Mouse (Mus musculus) testis, postnatal 10 days (tissue): Measurements from ENCODE around the gene Hnf1a.

Experiments
- DNase-seq: peaks from one replicate; pipeline ENCODE4 v3.0.0; 2021; ENCODE audit warnings: low spot score

The Hnf1a gene

GRCm38 (mm10) chr5:114979250-114980121 lies 8.6 kb upstream of the Hnf1a start:
- peak; percentile 75 for DNase-seq

GRCm38 (mm10) chr5:114978888-114979249 lies 8.0 kb upstream of the Hnf1a start:
- DNase-seq, result no peak

- peak; percentile 58 for DNase-seq
Measured at GRCm38 (mm10) chr5:114978473-114978872, 7.6 kb upstream of the Hnf1a start.

- DNase-seq, result no peak
Measured at GRCm38 (mm10) chr5:114976935-114977334, 6.0 kb upstream of the Hnf1a start.

GRCm38 (mm10) chr5:114973131-114973530 lies 2.2 kb upstream of the Hnf1a start:
- DNase-seq, result no peak

DNA sequence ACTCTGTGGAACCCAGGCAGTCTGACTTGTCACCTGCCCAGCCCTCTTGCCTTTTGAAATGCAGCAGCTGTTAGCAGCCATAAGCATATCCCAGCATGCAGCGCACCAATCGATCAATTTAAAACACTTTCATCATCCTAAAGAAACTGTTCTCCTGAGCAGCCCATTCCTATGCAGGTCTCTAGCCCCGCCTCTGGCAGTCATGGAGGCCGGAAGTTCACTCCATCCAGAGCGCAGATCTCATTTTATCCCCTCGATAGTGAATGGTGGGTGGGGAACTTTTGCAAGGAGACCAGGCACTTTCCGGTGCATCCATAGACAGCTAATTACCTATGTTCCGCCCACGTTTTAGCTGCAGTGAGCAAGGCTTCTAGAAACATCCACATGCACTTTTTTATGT lies 1.3 kb upstream of the Hnf1a start:
- no peak for DNase-seq

- no peak for DNase-seq
Measured at GRCm38 (mm10) chr5:114969609-114970215, 1.2 kb downstream of the Hnf1a start.

- DNase-seq, result no peak
Measured at GRCm38 (mm10) chr5:114969064-114969463, 1.8 kb downstream of the Hnf1a start.

DNA sequence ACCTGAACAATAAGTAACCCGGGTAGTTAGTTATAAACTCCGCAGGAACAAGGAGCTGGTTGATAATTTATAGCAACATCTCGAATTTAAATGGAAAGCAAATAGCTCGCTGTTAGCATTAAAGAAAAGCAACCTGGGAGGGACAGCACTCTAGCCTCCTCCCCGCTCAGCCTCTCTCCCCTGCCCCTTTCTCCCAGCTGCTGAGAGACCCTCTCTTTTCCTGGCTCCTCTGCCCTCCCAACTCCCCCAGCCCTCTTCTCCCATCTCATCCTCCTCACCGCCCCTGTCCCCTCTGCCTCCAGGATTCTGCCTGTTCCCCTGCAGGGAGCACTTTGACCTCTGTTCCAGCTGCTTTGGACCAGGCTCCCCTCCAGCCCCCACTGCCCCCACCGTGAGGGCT lies 2.2 kb downstream of the Hnf1a start:
- DNase-seq, result no peak

GRCm38 (mm10) chr5:114967523-114968268 lies 3.2 kb downstream of the Hnf1a start:
- no peak for DNase-seq

- no peak for DNase-seq
Measured at GRCm38 (mm10) chr5:114964967-114965898, 5.7 kb downstream of the Hnf1a start.

GRCm38 (mm10) chr5:114964315-114964966 lies 6.5 kb downstream of the Hnf1a start:
- DNase-seq, result no peak

- DNase-seq, result no peak
Measured at GRCm38 (mm10) chr5:114961590-114962360, 9.1 kb downstream of the Hnf1a start.

DNA sequence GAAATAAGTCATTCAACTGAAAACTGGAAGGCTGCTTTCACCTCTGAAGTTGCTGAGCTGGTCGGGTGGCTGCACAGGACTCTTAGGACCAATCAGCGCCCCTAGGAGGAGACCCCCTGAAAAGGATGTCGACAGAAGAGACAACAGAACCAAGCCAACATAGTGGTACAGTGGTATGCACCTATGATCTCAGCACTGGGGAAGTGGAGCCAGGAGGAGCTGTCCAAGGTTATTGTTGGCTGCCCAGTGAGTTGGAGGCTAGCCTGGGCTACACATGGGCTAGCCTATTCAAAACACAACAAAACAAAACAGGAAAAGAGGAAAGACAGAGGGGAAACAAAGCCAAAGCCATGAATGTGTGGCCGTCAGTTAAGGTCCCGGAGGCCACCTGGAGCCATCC lies 12.8 kb downstream of the Hnf1a start:
- no peak for DNase-seq

DNA sequence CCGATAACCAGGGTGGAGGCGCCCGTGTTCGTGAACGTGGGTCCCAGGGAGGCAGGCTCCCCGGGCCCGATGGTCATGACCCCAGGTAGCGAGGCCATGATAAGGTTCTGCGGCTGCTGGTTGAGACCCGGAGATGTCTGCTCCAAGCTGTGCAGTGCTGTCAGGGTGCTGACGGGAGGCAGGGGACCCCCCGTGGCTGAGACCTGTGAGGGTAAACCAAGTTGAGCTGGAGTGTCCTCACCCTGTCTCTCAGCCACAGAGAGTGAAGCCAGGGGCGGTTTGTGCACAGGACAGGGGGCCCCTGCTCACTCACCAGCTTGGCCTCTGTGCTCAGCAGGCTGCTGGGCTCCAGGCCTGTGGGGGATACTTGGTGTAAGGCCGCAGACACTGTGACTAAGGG lies 17.6 kb downstream of the Hnf1a start:
- DNase-seq, result no peak

DNA sequence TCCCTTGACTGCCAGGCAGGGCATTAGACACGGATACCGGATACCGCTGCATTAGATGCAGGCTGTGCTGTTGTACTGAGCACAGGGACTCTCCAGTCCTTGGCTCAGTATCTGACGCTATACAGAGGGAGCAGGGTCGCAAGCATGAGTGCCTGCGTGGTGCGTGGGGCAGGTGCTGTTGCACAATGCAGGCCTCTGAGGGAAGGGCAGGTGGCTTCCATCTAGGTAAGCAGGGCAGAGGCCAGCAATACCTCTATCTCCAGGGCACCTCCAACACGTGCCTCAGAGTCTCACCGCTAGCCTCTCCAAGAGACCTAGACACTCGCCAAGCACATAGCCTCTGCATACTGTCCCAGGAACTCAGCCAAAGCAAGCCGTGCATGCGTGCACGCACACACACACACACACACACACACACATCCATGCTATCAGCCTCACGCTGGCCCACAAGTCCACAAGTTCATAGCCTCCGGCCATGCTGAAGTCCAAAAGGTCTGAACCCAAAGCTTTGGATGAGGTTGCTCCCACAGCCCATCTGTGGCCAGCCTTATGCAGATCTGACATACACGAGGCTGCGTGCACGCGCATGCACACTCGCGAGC lies 19.5 kb downstream of the Hnf1a start:
- no peak for DNase-seq

DNA sequence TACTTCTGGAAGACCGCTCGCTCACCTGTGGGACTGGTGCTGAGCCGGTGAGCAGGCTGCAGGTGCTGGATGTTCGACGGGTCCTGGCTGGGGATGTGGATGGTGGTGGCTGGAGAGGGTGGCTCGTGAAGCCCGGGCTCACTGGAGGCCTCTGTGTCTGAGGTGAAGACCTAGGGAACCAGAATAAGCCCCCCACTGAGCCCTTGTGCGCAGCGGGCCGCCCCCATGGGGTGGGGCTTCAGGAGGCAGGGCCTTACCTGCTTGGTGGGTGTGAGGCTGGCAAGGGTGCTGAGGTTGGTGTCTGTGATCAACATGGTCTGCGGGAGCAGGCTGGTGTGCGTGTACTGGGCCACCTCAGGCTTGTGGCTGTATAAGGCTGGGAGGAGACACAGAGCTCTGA lies 20.2 kb downstream of the Hnf1a start:
- no peak for DNase-seq

GRCm38 (mm10) chr5:114949812-114950211 lies 21.1 kb downstream of the Hnf1a start:
- no peak for DNase-seq

DNA sequence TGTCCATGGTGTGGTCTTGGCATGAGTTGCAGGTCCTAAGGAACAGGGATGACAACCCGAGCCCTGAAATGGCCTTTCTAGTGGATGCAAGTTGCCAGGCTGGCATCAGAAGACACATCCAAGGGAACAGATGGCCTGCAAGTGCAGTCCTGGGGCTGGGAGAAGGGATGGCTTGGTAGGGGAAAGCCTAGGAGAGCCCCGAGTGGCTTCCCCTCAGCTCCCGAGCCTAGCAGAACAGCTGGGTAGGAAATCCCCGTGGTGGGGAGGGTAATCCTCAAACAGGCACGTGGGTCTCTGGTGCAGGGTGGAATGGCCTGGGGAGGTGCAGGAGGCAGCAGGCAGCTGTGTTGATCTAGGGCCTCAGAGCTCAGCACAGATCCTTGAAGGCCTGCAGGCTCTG lies 21.6 kb downstream of the Hnf1a start:
- no peak for DNase-seq

- no peak for DNase-seq
Measured at GRCm38 (mm10) chr5:114948891-114949290, 22.0 kb downstream of the Hnf1a start.
